Mouse (Mus musculus) testis, adult 2 months (tissue): Measurements from ENCODE around the gene Ipo5.

Experiments
- CTCF ChIP-seq: fragments of 200-500 bp; IDR thresholded peaks from 2 replicates; pipeline ENCODE4 v1.5.1; 2012; ENCODE audit warnings: low read depth, mild to moderate bottlenecking, inconsistent platforms, low read length, moderate library complexity; ENCODE audit not compliant: control insufficient read depth, insufficient read depth, insufficient replicate concordance
- POLR2A ChIP-seq: fragments of 200-500 bp; IDR thresholded peaks from 2 replicates; pipeline ENCODE4 v1.6.1; 2012; ENCODE audit warnings: low read depth, mild to moderate bottlenecking, inconsistent platforms, low read length, moderate library complexity; ENCODE audit not compliant: control insufficient read depth

- TF ChIP-seq CTCF (no peak), POLR2A (no peak)
These were observed 1.2 kb downstream of the Ipo5 start for GRCm38 (mm10) chr14:120912090-120912710.
